Mouse (Mus musculus): ENCODE data around the gene Gucy2d. TPM values are rescaled to one million over a fixed set of nuclear protein-coding genes. Genes with fewer than 3 reads are reported as not detected.

Gucy2d gene
- total and polyA plus RNA-seq, 3 experiments = not detected

- Histone ChIP-seq H3K36me3 (ENCODE audit: control insufficient read depth in 1 of 2, insufficient read depth in 2 of 2, low read length in 2 of 2) (no peaks in the 10 kb centered on the region), H3K79me2 (ENCODE audit: control insufficient read depth, insufficient read depth, low read length, poor library complexity) (no peaks in the 10 kb centered on the region), H3K4me1 (ENCODE audit: control insufficient read depth in 1 of 2, insufficient read depth in 2 of 2, low read length in 2 of 2) (no peaks in the 10 kb centered on the region), H3K27me3 (ENCODE audit: control insufficient read depth in 1 of 2, insufficient read depth in 2 of 2, low read length in 2 of 2) (no peaks in the 10 kb centered on the region), H3K9ac (ENCODE audit: control insufficient read depth, low read depth, low read length, poor library complexity, severe bottlenecking) (no peak overlapping the region), H3K4me3 (ENCODE audit: control insufficient read depth in 1 of 2, insufficient read depth in 1 of 2, low read depth in 2 of 2, low read length in 2 of 2) (no peak overlapping the region), H3K9me3 (replicated peaks; ENCODE audit: insufficient read depth, low read length) (no peaks in the 10 kb centered on the region), H3K27ac (ENCODE audit: control insufficient read depth, low read depth, low read length) (no peak overlapping the region)
- no peak for DNase-seq (ENCODE audit: low read depth, low spot score)
- TF ChIP-seq RAD21 (IDR thresholded peaks at IDR 0.05; ENCODE audit: low read depth, low read length) (no peak), USF1 (IDR thresholded peaks at IDR 0.05; ENCODE audit: low read depth, low read length) (no peak), CTCF (IDR thresholded peaks at IDR 0.05 in 2 of 3, conservative IDR thresholded peaks at IDR 0.05 in 1 of 3; ENCODE audit: control insufficient read depth in 1 of 3, insufficient read depth in 1 of 3, low read depth in 2 of 3, low read length in 3 of 3, poor library complexity in 1 of 3, severe bottlenecking in 1 of 3) (no peak), RCOR1 (IDR thresholded peaks at IDR 0.05; ENCODE audit: low read depth, low read length) (no peak), MAFK (IDR thresholded peaks at IDR 0.05; ENCODE audit: borderline replicate concordance, low read depth, low read length) (no peak), ELF1 (IDR thresholded peaks at IDR 0.05; ENCODE audit: low read depth, low read length) (no peak), GABPA (IDR thresholded peaks at IDR 0.05; ENCODE audit: low read depth, low read length) (no peak), JUND (IDR thresholded peaks at IDR 0.05; ENCODE audit: low read depth, low read length) (no peak), NELFE (IDR thresholded peaks at IDR 0.05; ENCODE audit: low read depth, low read length) (no peak), HCFC1 (IDR thresholded peaks at IDR 0.05; ENCODE audit: low read depth, low read length) (no peak), EP300 (IDR thresholded peaks at IDR 0.05; ENCODE audit: low read depth in 1 of 2, low read length in 2 of 2) (no peak), MYC (IDR thresholded peaks at IDR 0.05; ENCODE audit: low read depth, low read length) (no peak), MAZ (IDR thresholded peaks at IDR 0.05; ENCODE audit: low read depth, low read length) (no peak), CHD1 (IDR thresholded peaks at IDR 0.05; ENCODE audit: low read depth, low read length) (no peak), POLR2A (IDR thresholded peaks at IDR 0.05; ENCODE audit: control insufficient read depth in 1 of 2, insufficient read depth in 1 of 2, low read depth in 1 of 2, low read length in 2 of 2, poor library complexity in 1 of 2) (no peak), POLR2AphosphoS2 (IDR thresholded peaks at IDR 0.05; ENCODE audit: low read length) (no peak)
Measured at GRCm38 (mm10) chr7:98480481-98480880, 40.3 kb downstream of the Gucy2d start.

- Histone ChIP-seq H3K27ac (ENCODE audit: control insufficient read depth, low read depth, low read length) (no peak overlapping the region), H3K36me3 (ENCODE audit: control insufficient read depth in 1 of 2, insufficient read depth in 2 of 2, low read length in 2 of 2) (no peaks in the 10 kb centered on the region), H3K79me2 (ENCODE audit: control insufficient read depth, insufficient read depth, low read length, poor library complexity) (no peaks in the 10 kb centered on the region), H3K9me3 (replicated peaks; ENCODE audit: insufficient read depth, low read length) (no peaks in the 10 kb centered on the region), H3K4me1 (ENCODE audit: control insufficient read depth in 1 of 2, insufficient read depth in 2 of 2, low read length in 2 of 2) (no peaks in the 10 kb centered on the region), H3K9ac (ENCODE audit: control insufficient read depth, low read depth, low read length, poor library complexity, severe bottlenecking) (no peak overlapping the region), H3K4me3 (ENCODE audit: control insufficient read depth in 1 of 2, insufficient read depth in 1 of 2, low read depth in 2 of 2, low read length in 2 of 2) (no peak overlapping the region), H3K27me3 (ENCODE audit: control insufficient read depth in 1 of 2, insufficient read depth in 2 of 2, low read length in 2 of 2) (no peaks in the 10 kb centered on the region)
- TF ChIP-seq CTCF (IDR thresholded peaks at IDR 0.05 in 2 of 3, conservative IDR thresholded peaks at IDR 0.05 in 1 of 3; ENCODE audit: control insufficient read depth in 1 of 3, insufficient read depth in 1 of 3, low read depth in 2 of 3, low read length in 3 of 3, poor library complexity in 1 of 3, severe bottlenecking in 1 of 3) (peak; percentile 84 to 95 (median 89)), ZC3H11A (IDR thresholded peaks at IDR 0.05; ENCODE audit: low read depth, low read length) (peak; percentile 86), RAD21 (IDR thresholded peaks at IDR 0.05; ENCODE audit: low read depth, low read length) (peak; percentile 96), GABPA (IDR thresholded peaks at IDR 0.05; ENCODE audit: low read depth, low read length) (no peak), SMC3 (IDR thresholded peaks at IDR 0.05; ENCODE audit: low read depth, low read length) (peak; percentile 86)
- DNase-seq (ENCODE audit: low read depth, low spot score) = peak; percentile 67
Measured at GRCm38 (mm10) chr7:98481066-98481734, 41.0 kb downstream of the Gucy2d start.
